Mouse (Mus musculus): ENCODE measurements around the gene Ucn2.

Ucn2 gene

GRCm38 (mm10) chr9:108992085-108992469 is 6.3 kb downstream of the Ucn2 start:
- no peak for DNase-seq (ENCODE audit: low spot score in 2 of 2)

GRCm38 (mm10) chr9:108992620-108993361 is 7.0 kb downstream of the Ucn2 start:
- no peak for DNase-seq (ENCODE audit: low spot score in 2 of 2)

- DNase-seq (ENCODE audit: low spot score in 2 of 2) = no peak
Measured at GRCm38 (mm10) chr9:108996411-108996810, 10.6 kb downstream of the Ucn2 start.

- peak in 1 of 2 experiments; percentile 53 for DNase-seq (ENCODE audit: low spot score in 2 of 2)
Measured at GRCm38 (mm10) chr9:108998287-108999166, 12.7 kb downstream of the Ucn2 start.

- no peak for DNase-seq (ENCODE audit: low spot score in 2 of 2)
Measured at GRCm38 (mm10) chr9:108999167-108999526, 13.3 kb downstream of the Ucn2 start.

GRCm38 (mm10) chr9:109000726-109001125 is 14.9 kb downstream of the Ucn2 start:
- peak; percentile 69 to 72 for DNase-seq (ENCODE audit: low spot score in 2 of 2)

GRCm38 (mm10) chr9:109003201-109003600 is 17.4 kb downstream of the Ucn2 start:
- DNase-seq (ENCODE audit: low spot score in 2 of 2) = no peak

GRCm38 (mm10) chr9:109007025-109007780 is 21.4 kb downstream of the Ucn2 start:
- no peak for DNase-seq (ENCODE audit: low spot score in 2 of 2)

- DNase-seq (ENCODE audit: low spot score in 2 of 2) = no peak
Measured at GRCm38 (mm10) chr9:109008081-109008480, 22.3 kb downstream of the Ucn2 start.

- peak in 1 of 2 experiments; percentile 58 for DNase-seq (ENCODE audit: low spot score in 2 of 2)
Measured at GRCm38 (mm10) chr9:109008994-109009635, 23.3 kb downstream of the Ucn2 start.

- DNase-seq (ENCODE audit: low spot score in 2 of 2) = no peak
Measured at GRCm38 (mm10) chr9:109009636-109010315, 24.0 kb downstream of the Ucn2 start.

- DNase-seq (ENCODE audit: low spot score in 2 of 2) = no peak
Measured at GRCm38 (mm10) chr9:109010316-109010690, 24.5 kb downstream of the Ucn2 start.

- DNase-seq (ENCODE audit: low spot score in 2 of 2) = peak in 1 of 2 experiments; percentile 9
Measured at GRCm38 (mm10) chr9:109015397-109015796, 29.6 kb downstream of the Ucn2 start.

- peak in 1 of 2 experiments; percentile 19 for DNase-seq (ENCODE audit: low spot score in 2 of 2)
Measured at GRCm38 (mm10) chr9:109016973-109017604, 31.3 kb downstream of the Ucn2 start.

- peak in 1 of 2 experiments; percentile 18 for DNase-seq (ENCODE audit: low spot score in 2 of 2)
Measured at GRCm38 (mm10) chr9:109021428-109021827, 35.6 kb downstream of the Ucn2 start.

- DNase-seq (ENCODE audit: low spot score in 2 of 2) = peak; percentile 62 to 63
Measured at GRCm38 (mm10) chr9:109022866-109023685, 37.3 kb downstream of the Ucn2 start.

GRCm38 (mm10) chr9:109027521-109027920 is 41.7 kb downstream of the Ucn2 start:
- DNase-seq (ENCODE audit: low spot score in 2 of 2) = peak in 1 of 2 experiments; percentile 31

GRCm38 (mm10) chr9:109028421-109028820 is 42.6 kb downstream of the Ucn2 start:
- DNase-seq (ENCODE audit: low spot score in 2 of 2) = no peak

GRCm38 (mm10) chr9:109028919-109029318 is 43.1 kb downstream of the Ucn2 start:
- peak in 1 of 2 experiments; percentile 22 for DNase-seq (ENCODE audit: low spot score in 2 of 2)

- DNase-seq (ENCODE audit: low spot score in 2 of 2) = peak in 1 of 2 experiments; percentile 19
Measured at GRCm38 (mm10) chr9:109030312-109030711, 44.5 kb downstream of the Ucn2 start.

Data from right cerebral cortex, postnatal 10 days (tissue).